Mouse (Mus musculus) small intestine, adult 10 weeks (tissue): ENCODE data around the gene Heatr9. TPM values are rescaled to one million over a fixed set of nuclear protein-coding genes. Genes with fewer than 3 reads are reported as not detected.

Source experiments
- polyA plus RNA-seq: library from polyadenylated mRNA; stranded (reverse); fragments of 350-450 nt; fragmentation: Illumina TruSeq; extraction: RNeasy Lipid Tissue Mini Kit (QIAGEN cat#74804); gene quantifications from one replicate; pipeline ENCODE4 v1.2.3, GENCODE M21; 2014; ENCODE audit warnings: low replicate concordance

The Heatr9 gene
- polyA plus RNA-seq, result not detected

DNA sequence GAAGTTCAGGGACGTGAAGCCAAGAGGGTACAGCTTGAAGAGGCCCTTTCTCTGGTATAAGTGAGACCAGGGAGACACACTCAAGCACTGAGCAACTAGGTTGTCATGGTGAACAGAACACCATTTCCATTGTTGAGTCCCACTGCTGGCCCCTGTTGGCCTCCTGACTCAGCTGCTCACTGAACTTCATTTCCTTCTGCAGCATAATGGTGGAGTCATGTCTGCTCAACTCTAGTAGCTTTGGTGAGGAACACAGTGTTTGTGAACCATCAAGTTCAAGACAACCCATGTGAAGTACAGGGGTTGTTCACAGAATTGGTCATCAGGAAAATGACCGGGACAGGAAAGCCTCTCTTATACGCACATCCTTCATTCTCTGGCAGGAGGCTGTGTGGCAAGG lies at the start of gene Heatr9:
TSS of gene Heatr9 (minus strand) at position 101 of the 400 bp plus-strand sequence.

GRCm38 (mm10) chr11:83530360-83530759 lies 8.4 kb upstream of the Heatr9 start, which contains the start of gene Ccl5:
Gene Ccl5, minus strand, starts transcription at chr11:83530518.

DNA sequence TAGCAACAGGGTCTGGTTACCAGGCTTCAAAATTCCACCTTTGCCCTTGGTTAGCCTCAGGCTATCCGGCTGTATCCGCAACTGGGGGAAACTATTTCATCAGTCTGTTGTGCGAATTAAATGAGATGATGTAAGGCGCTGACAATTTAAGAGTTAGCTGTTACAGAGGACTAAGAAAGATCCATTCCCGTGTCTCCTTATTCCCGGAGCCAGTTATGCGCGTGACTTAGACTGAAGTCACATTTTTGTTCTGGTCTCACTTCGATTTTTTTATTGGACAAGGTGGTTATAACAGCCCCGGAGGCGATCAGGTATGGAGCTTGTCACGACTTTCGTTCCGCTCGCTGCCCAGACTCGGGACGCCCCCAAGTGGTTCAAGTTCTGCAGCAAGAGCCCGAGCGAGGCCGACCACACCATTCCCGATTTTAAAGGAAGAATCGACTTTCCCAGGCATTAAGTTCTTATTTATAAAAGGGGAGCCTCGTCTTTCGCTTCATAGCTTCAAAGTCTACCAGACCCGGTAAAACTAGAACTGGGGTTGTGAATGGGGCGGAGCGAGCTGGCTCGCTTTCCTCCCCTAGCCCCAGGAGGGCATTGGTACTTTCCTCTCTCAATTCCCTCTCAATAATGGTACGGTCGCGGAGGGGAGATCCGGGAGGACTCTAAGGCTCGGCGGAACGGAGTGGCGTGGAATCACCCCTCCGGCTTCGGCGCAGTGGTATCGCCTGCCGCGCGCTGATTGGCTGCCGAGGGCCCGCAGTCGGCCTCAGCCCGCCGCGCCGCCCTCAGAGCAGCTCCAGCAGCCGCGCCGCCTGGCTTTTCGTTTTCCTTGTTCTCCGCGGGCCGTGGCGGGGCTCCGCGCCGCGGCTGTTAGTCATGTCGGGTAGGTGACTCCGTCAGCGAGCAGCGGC lies 49.4 kb downstream of the Heatr9 start, which contains the start of gene Taf15:
TSS of gene Taf15 (plus strand) at position 763 of the 911 bp plus-strand sequence.

DNA sequence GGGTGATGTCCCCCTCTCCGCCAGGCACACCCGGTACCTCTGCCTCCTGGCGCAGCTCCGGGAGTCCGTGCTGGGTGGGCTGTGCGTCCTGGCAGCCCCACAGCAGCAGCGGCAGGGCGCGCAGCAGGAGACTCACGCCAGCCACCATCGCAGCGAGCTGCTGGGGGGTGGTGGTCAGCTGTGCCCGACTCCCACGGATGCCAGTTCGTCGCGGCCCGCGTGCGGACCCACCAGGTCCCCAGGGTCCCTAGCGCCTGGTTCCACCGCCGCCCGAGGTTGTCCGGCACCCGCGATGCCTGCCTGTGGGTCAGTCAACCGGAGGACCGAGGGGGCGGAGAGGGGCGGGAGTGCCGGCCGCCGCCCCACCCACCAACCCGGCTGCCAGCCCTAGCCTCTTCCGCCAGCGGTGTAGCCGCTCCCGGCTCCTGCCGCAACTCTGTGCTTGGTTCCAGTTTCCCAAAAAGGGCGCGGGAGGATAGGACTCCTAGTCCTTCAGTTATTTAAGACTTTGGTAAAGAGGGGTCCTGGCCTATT lies 59.2 kb downstream of the Heatr9 start, which contains the start of gene Mmp28:
TSS of gene Mmp28 (minus strand) at position 361 of the 534 bp plus-strand sequence.

Other genes starting within 250 kb of the Heatr9 start
- gene Slfn14, start 235.4 kb downstream of the Heatr9 start, polyA plus RNA-seq, result not detected
- 32.3 TPM for gene Ap2b1, start 223.2 kb downstream of the Heatr9 start, polyA plus RNA-seq
- 26.4 TPM for gene Pex12, start 219.6 kb downstream of the Heatr9 start, polyA plus RNA-seq
- gene Rasl10b, start 113.0 kb downstream of the Heatr9 start, polyA plus RNA-seq, result not detected
- not detected for gene Gas2l2, start 92.7 kb downstream of the Heatr9 start, polyA plus RNA-seq
- gene 1700020L24Rik, start 84.5 kb downstream of the Heatr9 start, polyA plus RNA-seq, result not detected
- 0.19 TPM for gene Mmp28, start 59.1 kb downstream of the Heatr9 start, polyA plus RNA-seq
- gene Taf15, start 49.1 kb downstream of the Heatr9 start, polyA plus RNA-seq, result 343 TPM
- gene Ccl5, start 8.3 kb upstream of the Heatr9 start, polyA plus RNA-seq, result 15.4 TPM
- gene Ccl9, start 56.5 kb upstream of the Heatr9 start, polyA plus RNA-seq, result 20.5 TPM
- 311 TPM for gene Ccl6, start 70.9 kb upstream of the Heatr9 start, polyA plus RNA-seq
- not detected for gene Rpl9-ps1, start 123.4 kb upstream of the Heatr9 start, polyA plus RNA-seq
- gene Ccl3, start 127.2 kb upstream of the Heatr9 start, polyA plus RNA-seq, result 1.9 TPM
- gene Ccl4, start 140.4 kb upstream of the Heatr9 start, polyA plus RNA-seq, result not detected
- 24.5 TPM for gene Wfdc17, start 181.8 kb upstream of the Heatr9 start, polyA plus RNA-seq
- not detected for gene Wfdc18, start 186.8 kb upstream of the Heatr9 start, polyA plus RNA-seq
- gene Wfdc21, start 224.8 kb upstream of the Heatr9 start, polyA plus RNA-seq, result 5.0 TPM
- 6.8 TPM for gene Heatr6, start 231.5 kb upstream of the Heatr9 start, polyA plus RNA-seq